Mouse (Mus musculus): Measurements from ENCODE around the gene Olfr1128. TPM values are rescaled to one million over a fixed set of nuclear protein-coding genes. Genes with fewer than 3 reads are reported as not detected.
"Not testable (repeated sequence)": the region's sequence is repeated elsewhere in the genome, so short reads cannot be mapped to it uniquely, and the experiment has no call there.

Gene Olfr1128
- not detected for total RNA-seq (2022)

DNA sequence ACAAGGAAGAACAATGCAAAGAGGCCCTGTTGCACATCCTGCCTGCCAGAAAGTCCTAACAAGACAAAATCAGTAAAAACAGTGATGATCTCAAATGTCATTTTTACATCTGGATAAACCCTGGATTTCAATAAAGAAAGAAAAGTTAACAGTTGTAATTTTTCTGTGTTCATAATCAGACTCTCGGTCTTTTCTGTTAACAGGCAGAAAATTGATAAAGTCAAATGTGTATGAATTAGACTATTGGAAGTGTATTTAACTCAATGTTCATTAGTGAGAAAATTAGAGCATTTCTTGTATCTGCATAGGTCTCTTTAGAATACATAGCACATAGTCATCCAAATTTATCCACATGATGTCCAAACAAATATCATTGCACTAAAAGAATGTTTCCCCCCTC lies at the start of gene Olfr1128:
Gene Olfr1128 (minus strand): TSS at position 101 of the 400 bp plus-strand sequence.
- DNase-seq (ENCODE audit: low spot score in 2 of 2): no peak

DNA sequence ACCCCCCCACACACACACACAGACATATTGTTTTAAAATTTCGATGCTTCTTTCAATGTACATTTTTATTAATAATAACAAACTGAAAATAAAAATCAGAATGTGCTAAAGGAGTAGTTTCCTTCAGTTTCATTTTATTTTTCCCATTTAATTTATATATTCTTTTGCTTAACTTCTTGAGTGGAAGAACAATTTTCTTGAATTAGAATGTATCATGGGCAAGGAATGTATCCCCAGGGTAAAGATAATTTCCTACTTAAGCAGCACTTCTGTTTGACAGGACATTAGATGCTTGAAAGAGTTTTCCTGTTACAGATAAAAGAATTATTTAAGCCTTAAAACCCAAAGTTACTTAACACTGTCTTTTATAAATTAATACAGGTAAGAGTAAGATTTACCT lies 28.3 kb upstream of the Olfr1128 start, which contains the start of gene Olfr1129:
Gene Olfr1129 (plus strand): TSS at position 301 of the 400 bp plus-strand sequence.
- DNase-seq (ENCODE audit: low spot score in 2 of 2): not testable (repeated sequence)

DNA sequence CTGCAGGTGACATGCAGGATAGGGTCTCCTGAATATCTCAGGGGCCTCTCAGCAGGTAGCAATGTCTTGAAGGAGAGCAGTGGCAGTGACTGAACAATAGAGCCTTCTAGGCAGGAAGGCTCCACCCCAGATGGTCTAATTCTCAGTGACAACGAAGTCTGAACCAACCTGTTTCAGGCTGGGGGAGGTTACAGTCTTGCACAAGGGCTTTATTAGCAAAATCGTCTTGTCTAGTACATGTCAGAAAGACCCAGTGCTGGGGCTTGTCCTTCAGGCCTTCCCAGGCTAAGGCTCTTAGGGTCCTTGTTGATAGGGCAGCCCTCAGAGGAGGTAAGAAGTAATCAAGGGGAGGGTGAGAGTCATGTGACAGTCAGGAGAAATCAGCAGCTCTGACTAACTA lies 10.5 kb downstream of the Olfr1128 start:
- DNase-seq (ENCODE audit: low spot score in 2 of 2): no peak

DNA sequence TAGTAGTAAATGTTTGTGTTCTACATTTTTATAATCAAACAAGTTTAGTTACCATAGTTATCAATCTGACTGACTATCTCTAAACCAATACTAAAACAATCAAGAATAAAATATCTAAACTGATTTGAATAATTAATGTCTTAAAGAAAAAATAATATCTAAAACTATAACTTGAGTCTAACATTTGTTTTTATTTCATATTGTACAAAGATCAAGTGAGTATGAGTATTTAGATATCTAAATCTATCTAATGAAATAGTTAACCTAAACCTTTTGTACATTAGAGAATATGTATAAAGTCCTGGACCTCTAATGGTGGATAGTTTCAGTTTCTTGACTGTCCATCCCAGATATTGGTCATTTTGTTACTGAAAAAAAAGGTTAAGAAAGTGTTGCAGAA lies 13.8 kb downstream of the Olfr1128 start, which contains the start of gene Olfr153:
Gene Olfr153 (plus strand): TSS at position 301 of the 400 bp plus-strand sequence.
- DNase-seq (ENCODE audit: low spot score in 2 of 2): no peak

DNA sequence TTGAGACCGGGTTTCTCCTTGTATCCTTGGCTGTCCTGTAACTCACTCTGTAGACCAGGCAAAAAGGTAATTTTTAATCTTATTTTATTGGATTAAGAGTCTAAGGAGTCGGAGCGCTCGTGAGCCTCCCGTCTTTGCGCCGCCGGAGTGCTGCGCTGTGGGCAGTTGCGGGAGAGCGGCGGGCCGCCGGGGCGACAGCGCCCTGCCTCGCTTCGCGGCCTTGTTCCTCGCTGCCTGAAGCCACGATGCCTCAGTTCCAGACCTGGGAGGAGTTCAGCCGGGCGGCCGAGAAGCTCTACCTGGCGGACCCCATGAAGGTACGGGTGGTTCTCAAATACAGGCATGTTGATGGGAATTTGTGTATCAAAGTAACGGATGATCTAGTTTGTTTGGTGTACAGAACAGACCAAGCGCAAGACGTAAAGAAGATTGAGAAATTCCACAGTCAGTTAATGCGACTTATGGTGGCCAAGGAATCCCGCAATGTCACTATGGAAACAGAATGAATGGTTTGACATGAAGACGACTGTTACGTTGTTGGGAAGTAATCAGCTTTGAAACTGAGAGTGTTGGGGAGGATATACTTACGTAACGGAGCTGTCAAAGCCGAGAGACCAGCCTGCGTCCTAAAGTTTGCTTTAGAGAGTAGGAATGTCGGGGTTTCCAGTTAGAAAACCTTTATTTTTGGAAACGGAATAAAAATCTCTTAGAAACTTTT lies 19.3 kb downstream of the Olfr1128 start:
- not testable (repeated sequence) for DNase-seq (ENCODE audit: low spot score in 2 of 2)

DNA sequence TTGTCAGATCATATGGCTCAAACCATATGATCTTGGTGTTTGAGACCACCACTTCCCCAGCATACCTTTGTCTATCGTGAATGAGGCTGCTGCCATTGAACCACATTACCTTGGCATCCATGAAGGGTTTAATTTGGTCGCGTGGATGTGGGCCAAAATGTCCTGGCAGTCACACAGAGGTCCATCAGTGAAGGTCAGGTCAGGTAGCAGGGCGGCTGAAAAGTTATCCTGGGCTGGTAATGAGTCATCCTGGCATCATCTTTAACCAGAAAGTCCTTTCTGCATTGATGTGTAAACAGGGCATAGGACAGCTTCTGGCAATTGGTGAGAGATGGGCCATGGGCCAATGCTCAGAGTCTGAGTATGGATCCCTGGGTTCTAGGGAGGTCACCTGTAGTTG lies 24.7 kb downstream of the Olfr1128 start:
- no peak for DNase-seq (ENCODE audit: low spot score in 2 of 2)

DNA sequence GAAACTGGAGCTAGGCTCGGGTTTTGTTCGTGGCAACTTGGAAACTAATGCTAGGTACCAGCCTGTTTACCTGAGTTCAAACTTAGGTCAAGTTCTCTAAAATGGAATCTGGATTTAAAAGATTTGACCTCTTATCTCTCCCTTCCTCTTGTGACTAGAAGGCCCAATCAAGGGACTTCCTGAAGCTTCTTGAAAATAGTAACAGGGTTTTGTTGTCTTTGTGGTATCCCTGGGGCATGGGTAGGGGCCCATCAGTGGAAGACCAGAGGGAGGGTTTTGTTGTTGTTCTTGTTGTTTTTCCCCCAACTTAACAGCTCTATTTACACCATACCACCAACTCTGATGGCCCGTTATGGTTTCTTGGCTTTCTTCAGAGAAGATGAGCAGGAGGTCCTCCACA lies 28.8 kb downstream of the Olfr1128 start:
- DNase-seq (ENCODE audit: low spot score in 2 of 2): no peak

DNA sequence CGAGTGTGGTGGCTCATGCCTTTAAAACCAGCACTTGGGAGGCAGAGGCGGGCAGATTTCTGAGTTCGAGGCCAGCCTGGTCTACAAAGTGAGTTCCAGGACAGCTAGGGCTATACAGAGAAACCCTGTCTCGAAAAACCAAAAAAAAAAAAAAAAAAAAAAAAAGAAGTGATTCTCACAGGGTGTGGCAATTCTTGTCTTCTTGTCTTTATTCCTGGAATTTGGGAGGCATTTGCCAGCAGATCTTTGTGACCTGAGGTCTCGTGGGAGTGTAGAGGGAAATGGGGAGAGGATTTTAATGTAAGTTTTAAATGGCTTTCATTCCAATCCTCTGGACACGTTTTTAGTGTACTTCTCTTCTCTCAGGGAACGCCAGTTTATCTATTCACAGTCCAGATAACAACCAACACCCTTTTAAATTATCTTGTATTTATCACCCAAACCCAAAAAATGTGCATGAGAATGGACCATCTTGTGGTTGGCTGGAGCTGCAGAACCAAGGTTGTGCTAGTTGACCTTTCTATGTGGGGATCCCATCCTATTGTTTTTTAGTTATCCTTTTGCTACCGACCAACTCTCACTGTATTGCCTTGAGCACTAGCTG lies 29.8 kb downstream of the Olfr1128 start:
- no peak for DNase-seq (ENCODE audit: low spot score in 2 of 2)

DNA sequence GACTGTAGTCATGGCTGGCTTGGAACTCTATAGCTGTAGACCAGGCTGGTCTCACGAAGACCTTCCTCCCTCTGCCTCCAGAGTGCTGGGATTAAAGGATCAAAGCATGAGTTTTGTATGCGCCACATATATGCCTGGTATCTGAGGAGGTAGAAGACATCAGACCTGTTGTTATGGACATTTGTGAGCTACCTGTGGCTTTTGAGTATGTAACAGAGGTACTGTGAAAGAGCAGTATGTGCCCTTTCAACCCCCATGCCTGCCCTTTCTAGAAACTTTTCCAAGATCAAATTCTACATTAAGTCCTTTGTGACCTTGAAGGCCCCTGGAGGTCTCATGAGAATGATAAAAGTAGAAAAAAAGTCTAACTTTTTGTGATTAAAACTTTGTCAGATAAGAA lies 30.3 kb downstream of the Olfr1128 start:
- DNase-seq (ENCODE audit: low spot score in 2 of 2): no peak

DNA sequence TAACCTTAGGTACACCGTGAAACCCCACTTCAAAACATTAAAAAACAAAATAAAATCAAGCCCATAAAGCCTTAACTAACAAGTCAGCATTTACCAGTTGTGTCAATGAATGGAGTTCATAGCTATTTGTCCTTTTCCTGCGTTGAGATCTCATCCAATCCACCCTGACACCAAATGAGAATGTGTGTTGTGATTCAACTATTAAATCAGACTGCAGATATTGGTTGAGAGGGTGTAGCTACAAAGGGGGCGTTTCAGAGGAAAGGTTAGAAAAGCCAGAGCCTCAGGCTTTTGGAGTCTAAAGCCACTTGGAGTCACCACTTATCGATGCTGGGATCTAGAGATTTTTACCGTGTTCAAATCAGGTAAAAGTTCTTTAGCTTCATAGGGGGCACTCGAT lies 39.1 kb downstream of the Olfr1128 start, which contains the start of gene Pramel6:
Gene Pramel6 (plus strand): TSS at position 301 of the 400 bp plus-strand sequence.
- DNase-seq (ENCODE audit: low spot score in 2 of 2): no peak

DNA sequence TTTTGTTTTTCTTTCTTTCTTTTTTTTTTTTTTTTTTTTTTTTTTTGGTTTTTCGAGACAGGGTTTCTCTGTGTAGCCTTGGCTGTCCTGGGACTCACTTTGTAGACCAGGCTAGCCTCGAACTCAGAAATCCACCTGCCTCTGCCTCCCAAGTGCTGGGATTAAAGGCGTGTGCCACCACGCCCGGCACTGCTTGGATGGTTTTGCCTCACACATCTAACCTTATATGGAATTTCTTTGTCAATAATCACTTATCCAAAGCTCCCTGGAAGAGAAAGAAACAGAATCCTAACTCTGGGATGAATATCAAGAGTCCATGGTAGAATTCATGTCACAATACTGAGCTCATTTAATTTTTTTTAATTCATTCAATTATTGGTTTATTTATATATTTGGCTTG lies 48.3 kb downstream of the Olfr1128 start, which contains the start of gene Pramel7:
Gene Pramel7 (minus strand): TSS at position 101 of the 400 bp plus-strand sequence.
- not testable (repeated sequence) for DNase-seq (ENCODE audit: low spot score in 2 of 2)

Other genes starting within 250 kb of the Olfr1128 start
- not detected for gene Olfr1118, start 238.0 kb downstream of the Olfr1128 start, total RNA-seq (2022)
- gene Olfr1120, start 190.7 kb downstream of the Olfr1128 start, total RNA-seq (2022): not detected
- gene Olfr1121, start 175.6 kb downstream of the Olfr1128 start, total RNA-seq (2022): not detected
- not detected for gene Olfr1122, start 159.7 kb downstream of the Olfr1128 start, total RNA-seq (2022)
- not detected for gene Olfr1123, start 128.9 kb downstream of the Olfr1128 start, total RNA-seq (2022)
- not detected for gene Olfr1124, start 115.3 kb downstream of the Olfr1128 start, total RNA-seq (2022)
- not detected for gene Olfr1126, start 91.6 kb downstream of the Olfr1128 start, total RNA-seq (2022)
- not detected for gene Pramel7, start 48.4 kb downstream of the Olfr1128 start, total RNA-seq (2022)
- gene Pramel6, start 39.0 kb downstream of the Olfr1128 start, total RNA-seq (2022): not detected
- gene Olfr153, start 13.7 kb downstream of the Olfr1128 start, total RNA-seq (2022): not detected
- gene Olfr1129, start 28.4 kb upstream of the Olfr1128 start, total RNA-seq (2022): not detected
- not detected for gene Olfr1130, start 60.7 kb upstream of the Olfr1128 start, total RNA-seq (2022)
- gene Olfr1131, start 81.6 kb upstream of the Olfr1128 start, total RNA-seq (2022): not detected
- gene Olfr1132, start 92.0 kb upstream of the Olfr1128 start, total RNA-seq (2022): not detected
- gene Olfr1133, start 101.8 kb upstream of the Olfr1128 start, total RNA-seq (2022): not detected
- gene Olfr1134, start 112.9 kb upstream of the Olfr1128 start, total RNA-seq (2022): not detected
- not detected for gene Olfr1135, start 128.1 kb upstream of the Olfr1128 start, total RNA-seq (2022)
- not detected for gene Olfr1136, start 148.4 kb upstream of the Olfr1128 start, total RNA-seq (2022)
- gene Olfr1137, start 167.6 kb upstream of the Olfr1128 start, total RNA-seq (2022): not detected
- gene Olfr1138, start 194.4 kb upstream of the Olfr1128 start, total RNA-seq (2022): not detected
- gene Olfr1140, start 198.2 kb upstream of the Olfr1128 start, total RNA-seq (2022): not detected
- gene Olfr1141, start 208.4 kb upstream of the Olfr1128 start, total RNA-seq (2022): not detected
- gene Olfr152, start 233.9 kb upstream of the Olfr1128 start, total RNA-seq (2022): not detected